Mouse (Mus musculus) forebrain, embryonic 14.5 days (tissue): Measurements from ENCODE around the gene Rtn4rl1. TPM values are rescaled to one million over a fixed set of nuclear protein-coding genes. Genes with fewer than 3 reads are reported as not detected.
A peak's percentile ranks its signal among the peaks of the same experiment; 100 is the strongest.

ENCODE experiments used
- ATAC-seq: fragments of 200-750 bp; cut with Nextera tagmentation; 2 replicates; pipeline ENCODE4 v1.8.0; 2017; ENCODE audit warnings: mild to moderate bottlenecking, moderate library complexity
- DNase-seq: peaks from one replicate; pipeline ENCODE4 v3.0.0-alpha.2; 2015; ENCODE audit warnings: low spot score
- H3K27ac ChIP-seq: fragments of 300-500 bp; sonication (generic); 2 replicates; pipeline ENCODE4 v1.5.1; 2014; ENCODE audit warnings: low read depth, mild to moderate bottlenecking, control low read depth, low read length, moderate library complexity
- H3K27me3 ChIP-seq: fragments of 300-500 bp; sonication (generic); replicated peaks from 2 replicates; pipeline ENCODE4 v1.6.1; 2014; ENCODE audit warnings: low read length, control low read depth, mixed read lengths; ENCODE audit not compliant: control insufficient read depth, insufficient read depth
- H3K36me3 ChIP-seq: fragments of 300-500 bp; sonication (generic); 2 replicates; pipeline ENCODE4 v1.6.1; 2014; ENCODE audit warnings: low read length, control low read depth; ENCODE audit not compliant: control insufficient read depth, insufficient read depth
- H3K4me1 ChIP-seq: fragments of 300-500 bp; sonication (generic); 2 replicates; pipeline ENCODE4 v1.6.1; 2014; ENCODE audit warnings: antibody characterized with exemption, low read length, control low read depth; ENCODE audit not compliant: control insufficient read depth, insufficient read depth
- H3K4me2 ChIP-seq: fragments of 300-500 bp; sonication (generic); 2 replicates; pipeline ENCODE4 v1.6.1; 2014; ENCODE audit warnings: mild to moderate bottlenecking, control low read depth, low read length
- H3K4me3 ChIP-seq: fragments of 300-500 bp; sonication (generic); 2 replicates; pipeline ENCODE4 v1.5.1; 2014; ENCODE audit warnings: low read depth, low read length, control low read depth
- H3K9ac ChIP-seq: fragments of 300-500 bp; sonication (generic); 2 replicates; pipeline ENCODE4 v1.6.1; 2014; ENCODE audit warnings: mild to moderate bottlenecking, low read length, control low read depth, moderate library complexity
- H3K9me3 ChIP-seq: fragments of 300-500 bp; sonication (generic); replicated peaks from 2 replicates; pipeline ENCODE4 v1.6.1; 2016; ENCODE audit warnings: low read length, control low read depth, mixed read lengths; ENCODE audit not compliant: control insufficient read depth
- WGBS: fragments of 180-500 bp; shearing (Covaris S2); extraction: QIAGEN DNeasy Blood & Tissue Kit; methylation state at CpG from one replicate; pipeline ENCODE4 v1.1.7; 2014; 5-methylcytosine and 5-hydroxymethylcytosine counted together
- polyA plus RNA-seq: library from polyadenylated mRNA; unstranded; fragments of >200 nt; fragmentation: Nextera tagmentation; extraction: Ambion mirVana; gene quantifications from 2 replicates; pipeline ENCODE4 v1.2.1, GENCODE M21; 2014

Rtn4rl1 gene
- polyA plus RNA-seq, 1 experiment from 2014 or later = 5.0 TPM

GRCm38 (mm10) chr11:75255330-75255729 is 61.7 kb downstream of the Rtn4rl1 start:
- Histone ChIP-seq H3K4me1 (no peaks in the 10 kb centered on the region), H3K9me3 (no peaks in the 10 kb centered on the region), H3K4me2 (no peak overlapping the region), H3K27ac (no peak overlapping the region), H3K27me3 (no peaks in the 10 kb centered on the region), H3K9ac (no peak overlapping the region), H3K4me3 (no peak overlapping the region), H3K36me3 (no peaks in the 10 kb centered on the region)
- ATAC-seq = no peak
- WGBS = 82% methylated on average over 5 of the region's 5 CpGs
- no peak for DNase-seq

- Histone ChIP-seq H3K27me3 (no peaks in the 10 kb centered on the region), H3K9ac (no peak overlapping the region), H3K4me2 (no peak overlapping the region), H3K4me1 (peaks cover 9% of the 10 kb centered on the region; the same call in 1 of the 2 replicates), H3K36me3 (no peaks in the 10 kb centered on the region), H3K27ac (no peak overlapping the region), H3K4me3 (no peak overlapping the region), H3K9me3 (no peaks in the 10 kb centered on the region)
- DNase-seq = no peak
- ATAC-seq = no peak
- WGBS = 58% methylated on average over 4 of the region's 4 CpGs
These were observed 63.6 kb downstream of the Rtn4rl1 start for GRCm38 (mm10) chr11:75257056-75257648.

- Histone ChIP-seq H3K36me3 (no peaks in the 10 kb centered on the region), H3K27me3 (no peaks in the 10 kb centered on the region), H3K4me3 (no peak overlapping the region), H3K4me2 (no peak overlapping the region), H3K9ac (no peak overlapping the region), H3K9me3 (no peaks in the 10 kb centered on the region), H3K4me1 (peaks cover 27% of the 10 kb centered on the region), H3K27ac (no peak overlapping the region)
- WGBS = 61% methylated on average over 6 of the region's 6 CpGs
- no peak for ATAC-seq
- no peak for DNase-seq
These were observed 65.8 kb downstream of the Rtn4rl1 start for GRCm38 (mm10) chr11:75259416-75259815.

- no peak overlapping the region for H3K27ac ChIP-seq
These were observed 66.5 kb downstream of the Rtn4rl1 start for GRCm38 (mm10) chr11:75259996-75260561.

GRCm38 (mm10) chr11:75261016-75261415 is 67.4 kb downstream of the Rtn4rl1 start:
- no peak overlapping the region for H3K9ac ChIP-seq
- no peaks in the 10 kb centered on the region for H3K36me3 ChIP-seq
- no peak overlapping the region for H3K4me3 ChIP-seq
- no peak for DNase-seq
- peaks cover 27% of the 10 kb centered on the region for H3K4me1 ChIP-seq
- ATAC-seq = no peak
- WGBS = 95% methylated on average over 2 of the region's 2 CpGs
- H3K4me2 ChIP-seq = no peak overlapping the region
- no peaks in the 10 kb centered on the region for H3K9me3 ChIP-seq
- no peaks in the 10 kb centered on the region for H3K27me3 ChIP-seq
- H3K27ac ChIP-seq = no peak overlapping the region

More at GRCm38 (mm10) chr11:75259996-75260561, 66.5 kb downstream of the Rtn4rl1 start:
- peaks cover 27% of the 10 kb centered on the region for H3K4me1 ChIP-seq
- no peaks in the 10 kb centered on the region for H3K9me3 ChIP-seq
- 65% methylated on average over 10 of the region's 10 CpGs for WGBS
- H3K9ac ChIP-seq = no peak overlapping the region
- DNase-seq (no peak), ATAC-seq (no peak)
- H3K27me3 ChIP-seq = no peaks in the 10 kb centered on the region
- no peak overlapping the region for H3K4me2 ChIP-seq
- no peak overlapping the region for H3K4me3 ChIP-seq
- H3K36me3 ChIP-seq = no peaks in the 10 kb centered on the region

DNA sequence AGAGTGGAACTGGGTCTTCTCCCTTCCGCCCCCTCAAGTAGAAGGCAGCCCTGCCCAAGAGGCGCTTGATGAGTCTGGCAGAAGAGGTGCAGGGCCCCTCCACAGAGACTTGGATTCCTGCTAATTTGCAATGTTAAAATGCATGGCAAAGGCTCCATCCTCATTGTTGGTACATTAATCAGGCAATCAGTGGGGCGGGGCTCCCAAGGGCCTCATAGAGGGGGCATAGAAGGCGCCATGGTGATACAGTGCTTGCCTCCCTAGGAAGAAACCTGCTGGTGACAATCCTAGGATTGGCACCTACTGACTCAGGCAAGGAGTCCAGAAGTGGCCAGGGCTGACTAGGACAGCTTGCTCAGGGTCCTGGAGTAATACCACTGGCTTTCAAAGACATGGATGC is 68.1 kb downstream of the Rtn4rl1 start:
- ATAC-seq (0 out of 2 replicates have a peak, but pooled peaks have one; percentile 16), DNase-seq (peak; percentile 54)
- Histone ChIP-seq H3K4me1 (peaks cover 27% of the 10 kb centered on the region), H3K36me3 (no peaks in the 10 kb centered on the region), H3K4me3 (no peak overlapping the region), H3K4me2 (no peak overlapping the region), H3K27ac (no peak overlapping the region), H3K9ac (no peak overlapping the region), H3K27me3 (no peaks in the 10 kb centered on the region), H3K9me3 (no peaks in the 10 kb centered on the region)
- WGBS = 45% methylated on average over 4 of the region's 4 CpGs

DNA sequence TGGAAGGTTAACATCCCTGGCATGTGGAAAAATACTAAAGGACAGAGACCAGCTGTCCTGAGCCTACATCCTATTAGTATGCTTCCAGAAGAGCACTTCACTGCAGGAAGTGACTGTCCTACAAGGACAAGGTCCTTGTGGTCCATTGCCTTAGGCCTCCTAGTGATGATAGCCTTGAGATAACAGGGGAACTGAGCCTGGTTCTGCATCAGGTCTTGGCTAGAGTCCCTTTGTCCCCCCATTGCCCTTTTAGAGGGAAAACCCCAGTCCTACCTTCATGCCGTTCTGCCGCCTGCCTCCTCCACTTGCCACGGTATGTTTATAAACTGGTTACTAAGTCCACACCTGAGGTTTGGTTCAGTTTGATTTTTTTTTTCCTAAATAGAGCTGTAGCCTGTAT is 68.6 kb downstream of the Rtn4rl1 start:
- Histone ChIP-seq H3K9me3 (no peaks in the 10 kb centered on the region), H3K4me3 (no peak overlapping the region), H3K4me2 (no peak overlapping the region), H3K9ac (no peak overlapping the region), H3K27ac (no peak overlapping the region), H3K4me1 (peaks cover 27% of the 10 kb centered on the region), H3K27me3 (no peaks in the 10 kb centered on the region), H3K36me3 (no peaks in the 10 kb centered on the region)
- DNase-seq = no peak
- ATAC-seq = no peak
- WGBS = 86% methylated on average over 3 of the region's 3 CpGs

DNA sequence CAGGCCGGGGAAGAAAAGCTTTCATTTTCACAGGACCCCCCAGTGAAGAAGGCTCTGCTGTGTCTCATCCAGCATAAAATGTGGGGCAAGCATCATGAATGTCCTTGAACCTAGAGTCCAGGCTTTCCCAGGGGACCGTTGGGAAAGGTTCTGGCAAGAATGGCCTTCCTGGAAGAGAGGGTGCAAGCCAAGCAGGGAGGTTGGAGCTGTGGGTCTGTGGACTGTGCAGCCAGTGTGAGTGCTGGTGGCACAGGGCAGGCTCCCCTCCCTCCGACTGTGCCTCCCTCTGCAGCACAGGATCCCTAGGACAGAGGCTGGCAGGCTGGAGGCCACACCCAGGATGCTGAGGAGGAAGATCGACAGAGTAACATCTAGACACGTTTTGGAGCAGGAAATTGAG is 69.2 kb downstream of the Rtn4rl1 start:
- DNase-seq (no peak), ATAC-seq (no peak)
- Histone ChIP-seq H3K4me3 (no peak overlapping the region), H3K9me3 (no peaks in the 10 kb centered on the region), H3K27me3 (no peaks in the 10 kb centered on the region), H3K4me2 (no peak overlapping the region), H3K9ac (no peak overlapping the region), H3K4me1 (peaks cover 27% of the 10 kb centered on the region), H3K36me3 (no peaks in the 10 kb centered on the region), H3K27ac (peak overlapping the region; percentile 55; the same call in 1 of the 2 replicates)
- WGBS = 63% methylated on average over 5 of the region's 5 CpGs

DNA sequence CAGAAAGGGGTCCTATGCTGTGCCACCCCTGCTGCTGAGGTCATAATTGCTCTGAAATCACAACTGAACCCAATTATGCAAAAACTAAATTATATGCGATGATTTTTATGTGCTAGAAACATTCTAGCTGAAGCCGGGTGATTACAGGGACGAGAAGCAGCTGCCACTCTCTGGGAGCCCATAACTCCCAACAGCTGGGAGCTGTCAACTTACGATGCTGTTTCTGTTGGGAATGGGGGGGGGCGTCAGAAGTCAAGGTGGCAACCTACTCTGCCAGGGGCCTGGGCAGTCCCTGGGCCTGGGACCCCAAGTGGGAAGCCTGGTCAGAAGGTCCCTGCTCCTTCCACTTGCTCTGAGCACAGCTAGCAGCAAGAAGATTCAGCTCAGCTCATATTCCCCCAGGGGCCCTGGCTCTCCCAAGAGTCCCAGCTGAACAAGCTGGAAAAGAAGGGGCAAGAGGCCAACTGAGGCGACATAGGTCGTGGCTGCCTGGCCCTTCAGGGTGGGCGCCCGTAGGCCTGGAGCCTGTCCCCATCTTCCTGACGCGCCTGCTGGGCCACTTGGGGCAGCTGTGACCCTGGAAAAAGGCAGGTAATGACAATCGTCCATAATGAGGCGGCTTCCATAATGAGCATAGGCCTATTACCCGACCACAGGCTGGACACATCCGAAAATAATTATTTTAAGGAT is 69.8 kb downstream of the Rtn4rl1 start:
- no peak for DNase-seq
- Histone ChIP-seq H3K9ac (no peak overlapping the region), H3K4me1 (peaks cover 27% of the 10 kb centered on the region), H3K27me3 (no peaks in the 10 kb centered on the region), H3K36me3 (no peaks in the 10 kb centered on the region), H3K4me3 (no peak overlapping the region), H3K9me3 (no peaks in the 10 kb centered on the region), H3K4me2 (no peak overlapping the region), H3K27ac (peak overlapping the region; percentile 55)
- WGBS = 40% methylated on average over 15 of the region's 15 CpGs
- ATAC-seq = 0 out of 2 replicates have a peak, but pooled peaks have one; percentile 35
